Mouse (Mus musculus): ENCODE data around the gene Myocd.

Myocd gene

GRCm38 (mm10) chr11:65211701-65212100 lies 58.1 kb downstream of the Myocd start:
- no peak for DNase-seq

GRCm38 (mm10) chr11:65209441-65209840 lies 60.3 kb downstream of the Myocd start:
- no peak for DNase-seq

GRCm38 (mm10) chr11:65205306-65205705 lies 64.5 kb downstream of the Myocd start:
- DNase-seq, result no peak

- no peak for DNase-seq
Measured at GRCm38 (mm10) chr11:65204651-65205050, 65.1 kb downstream of the Myocd start.

- no peak for DNase-seq
Measured at GRCm38 (mm10) chr11:65203020-65203419, 66.8 kb downstream of the Myocd start.

GRCm38 (mm10) chr11:65202236-65202635 lies 67.6 kb downstream of the Myocd start:
- DNase-seq, result no peak

GRCm38 (mm10) chr11:65198026-65198425 lies 71.8 kb downstream of the Myocd start:
- DNase-seq, result no peak

- DNase-seq, result peak; percentile 83
Measured at GRCm38 (mm10) chr11:65197280-65197679, 72.5 kb downstream of the Myocd start.

- no peak for DNase-seq
Measured at GRCm38 (mm10) chr11:65186974-65187373, 82.8 kb downstream of the Myocd start.

GRCm38 (mm10) chr11:65185114-65185513 lies 84.7 kb downstream of the Myocd start:
- DNase-seq, result no peak

- DNase-seq, result no peak
Measured at GRCm38 (mm10) chr11:65170121-65170750, 99.6 kb downstream of the Myocd start.

GRCm38 (mm10) chr11:65162767-65163120 lies 107.0 kb downstream of the Myocd start, which contains the start of gene Arhgap44:
TSS of gene Arhgap44 (minus strand) at chr11:65162961.
- DNase-seq, result peak; percentile 77

GRCm38 (mm10) chr11:65161881-65162766 lies 107.7 kb downstream of the Myocd start:
- peak; percentile 7 for DNase-seq

- peak; percentile 13 for DNase-seq
Measured at GRCm38 (mm10) chr11:65160991-65161880, 108.6 kb downstream of the Myocd start.

GRCm38 (mm10) chr11:65159791-65160190 lies 110.0 kb downstream of the Myocd start, which contains the start of gene 1700086D15Rik:
TSS of gene 1700086D15Rik (minus strand) at chr11:65159891.
- no peak for DNase-seq

GRCm38 (mm10) chr11:65158658-65158990 lies 111.2 kb downstream of the Myocd start:
- DNase-seq, result no peak

GRCm38 (mm10) chr11:65157966-65158657 lies 111.7 kb downstream of the Myocd start:
- DNase-seq, result no peak

GRCm38 (mm10) chr11:65153006-65153405 lies 116.8 kb downstream of the Myocd start:
- no peak for DNase-seq

GRCm38 (mm10) chr11:65148441-65148840 lies 121.3 kb downstream of the Myocd start:
- no peak for DNase-seq

GRCm38 (mm10) chr11:65142838-65143417 lies 126.9 kb downstream of the Myocd start:
- DNase-seq, result no peak

- DNase-seq, result no peak
Measured at GRCm38 (mm10) chr11:65139030-65139429, 130.8 kb downstream of the Myocd start.

- DNase-seq, result no peak
Measured at GRCm38 (mm10) chr11:65137145-65137652, 132.6 kb downstream of the Myocd start.

All from right cerebral cortex, postnatal 4 days (tissue).